Mouse (Mus musculus): ENCODE measurements around the gene Wipi1.

DNA sequence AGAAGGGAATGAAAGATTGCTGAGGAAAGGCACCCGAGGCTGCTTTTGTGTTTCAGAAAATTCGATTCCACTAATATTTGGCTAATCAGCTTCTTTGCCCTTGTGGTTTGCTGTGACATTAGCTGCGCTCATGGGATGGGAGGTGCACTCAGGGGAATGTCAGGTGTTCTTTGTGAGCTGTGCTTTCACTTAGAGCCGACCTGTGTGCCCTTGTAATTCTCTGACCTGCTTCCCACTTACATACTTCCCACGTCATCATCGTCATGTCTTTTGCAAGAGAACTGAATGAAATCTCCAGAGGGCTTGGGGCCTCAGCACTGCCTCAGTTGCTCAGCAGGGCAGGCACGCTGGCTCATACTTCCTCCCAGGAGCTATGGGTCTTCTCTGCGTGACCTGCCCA is 41.4 kb upstream of the Wipi1 start:
- TF ChIP-seq POLR2A (IDR thresholded peaks at IDR 0.05; ENCODE audit: low read depth, low read length): no peak
- TF ChIP-seq CTCF (IDR thresholded peaks at IDR 0.05; ENCODE audit: borderline replicate concordance, insufficient read depth, low read length): no peak
